Mouse (Mus musculus) embryo, embryonic 11.5 days (tissue): ENCODE measurements around the gene Slc19a3.
A peak's percentile ranks its signal among the peaks of the same experiment; 100 is the strongest.
"Not testable (repeated sequence)": the region's sequence is repeated elsewhere in the genome, so short reads cannot be mapped to it uniquely, and the experiment has no call there.

Experiments used
- DNase-seq: peaks from one replicate; pipeline ENCODE4 v3.0.0-alpha.2; 2012; ENCODE audit warnings: low read depth, low spot score

Gene Slc19a3

DNA sequence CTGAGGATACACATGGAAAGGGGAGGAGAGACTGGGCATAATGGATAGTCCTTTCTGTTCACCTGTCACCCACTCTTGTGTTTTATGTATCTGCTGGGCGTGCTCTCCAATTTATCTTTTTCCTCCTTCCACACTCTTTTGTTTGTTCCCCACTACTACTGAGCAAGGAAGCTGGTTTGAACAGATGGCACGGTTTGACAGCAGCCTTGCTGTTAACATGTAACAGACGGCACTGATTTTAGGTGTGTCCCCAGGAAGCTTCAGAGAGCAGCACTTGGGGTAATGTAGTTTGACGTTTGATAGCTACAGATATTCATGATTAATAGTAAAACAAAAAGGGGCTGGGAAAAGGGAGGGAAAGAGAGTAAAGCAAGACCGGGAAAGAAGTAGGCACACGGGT, 30.8 kb downstream of the Slc19a3 start:
- DNase-seq, result no peak

DNA sequence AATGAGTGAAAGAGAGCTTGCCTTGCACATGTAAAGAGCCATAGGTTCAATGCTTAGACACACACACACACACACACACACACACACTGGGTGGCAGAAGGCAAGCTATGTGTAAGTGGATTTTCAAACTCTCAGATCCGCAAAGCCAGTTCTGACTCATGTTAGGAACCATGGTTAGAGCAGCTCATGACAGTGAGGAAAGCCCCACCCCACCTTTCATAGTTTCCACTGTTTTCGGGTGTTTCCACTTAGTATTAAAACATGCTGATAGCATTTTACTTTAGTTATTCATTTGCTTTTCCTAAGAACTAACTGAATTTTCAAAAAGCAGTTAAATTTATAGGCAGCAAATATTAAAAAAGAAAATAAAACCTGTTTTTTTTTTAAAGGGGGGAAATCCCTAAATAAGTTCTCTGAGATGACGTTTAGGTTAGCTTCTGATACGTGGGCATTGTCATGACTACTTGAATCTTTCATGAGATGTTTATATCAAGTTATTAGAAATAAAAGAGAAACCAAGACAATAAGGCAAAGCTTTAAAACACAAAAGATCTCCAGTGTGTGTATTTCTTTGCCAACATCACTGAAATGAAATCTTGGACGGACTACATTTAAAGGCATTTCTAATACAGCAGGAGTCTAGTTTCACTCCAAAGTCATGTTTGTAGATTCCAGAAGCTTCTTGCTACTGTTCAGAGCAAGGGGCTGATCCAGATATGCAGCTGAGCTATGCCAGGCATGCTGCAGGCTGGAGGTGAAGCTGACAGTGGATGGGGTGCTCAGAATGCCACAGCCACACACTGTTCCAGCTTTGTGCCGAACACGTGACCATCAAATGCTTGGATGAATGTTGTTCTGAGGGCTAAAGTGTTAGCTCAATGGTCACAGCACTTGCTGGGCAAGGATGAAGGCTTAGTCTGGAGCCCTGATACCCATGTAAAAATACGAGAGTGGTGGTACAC, 31.7 kb downstream of the Slc19a3 start:
- no peak for DNase-seq

DNA sequence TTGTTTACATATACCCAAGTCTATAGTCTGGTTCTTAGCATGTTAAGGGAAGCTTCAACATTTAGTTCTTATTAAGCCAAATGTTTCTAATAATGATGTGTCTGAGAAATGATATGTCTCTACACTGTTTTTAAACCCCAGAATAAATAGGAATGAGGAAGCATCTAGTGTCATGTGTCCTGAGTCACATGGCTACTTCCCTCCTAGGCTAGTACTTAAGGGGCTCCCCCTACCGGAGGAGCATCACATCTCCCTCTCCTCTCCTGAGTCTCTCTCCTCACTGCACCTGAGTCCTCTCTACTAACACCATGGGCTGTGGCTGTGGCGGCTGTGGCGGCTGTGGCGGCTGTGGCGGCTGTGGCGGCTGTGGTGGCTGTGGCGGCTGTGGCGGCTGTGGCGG, 37.9 kb downstream of the Slc19a3 start, which contains the start of gene Gm47959:
Gene Gm47959, plus strand, starts transcription at position 243 of the 400 bp plus-strand sequence.
- DNase-seq, result not testable (repeated sequence)

DNA sequence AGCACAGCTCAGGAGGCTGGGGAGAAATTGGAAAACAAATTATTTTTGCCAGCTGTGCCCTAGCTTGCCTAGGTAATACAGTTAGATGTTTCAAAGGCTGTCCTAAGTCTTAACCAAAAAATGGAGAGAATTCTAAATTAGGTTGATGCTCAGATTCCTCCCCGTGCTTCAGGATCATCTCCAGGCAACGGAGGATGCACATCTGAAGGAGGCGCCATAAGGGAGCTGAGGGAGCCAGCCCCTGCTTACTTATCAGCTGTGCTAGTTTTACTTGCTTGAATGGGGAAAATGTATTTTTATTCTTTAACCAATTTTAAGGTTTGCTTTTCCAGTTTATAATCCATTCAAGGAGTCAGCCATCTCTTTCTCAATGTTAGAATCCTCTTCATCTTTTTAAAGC, 44.3 kb downstream of the Slc19a3 start:
- no peak for DNase-seq

DNA sequence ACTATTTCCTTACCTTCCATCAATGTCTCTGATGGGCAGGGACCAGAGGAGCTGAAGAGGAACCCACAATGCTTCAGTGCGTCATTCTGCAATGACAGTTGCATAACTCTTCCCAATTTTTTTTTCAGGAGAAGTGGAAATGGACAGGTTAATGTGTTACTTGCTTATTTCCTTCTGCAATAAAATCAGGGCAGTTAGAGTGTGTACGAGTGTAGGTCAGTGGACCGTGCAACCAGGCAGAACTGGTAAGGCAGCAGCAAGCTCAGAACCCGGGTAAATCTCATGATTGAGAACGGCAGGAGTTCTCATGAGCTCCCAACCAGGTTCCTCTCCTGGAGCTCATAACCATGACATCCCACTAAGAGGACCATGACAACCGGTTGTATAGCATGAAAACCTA, 46.2 kb downstream of the Slc19a3 start:
- DNase-seq, result no peak

DNA sequence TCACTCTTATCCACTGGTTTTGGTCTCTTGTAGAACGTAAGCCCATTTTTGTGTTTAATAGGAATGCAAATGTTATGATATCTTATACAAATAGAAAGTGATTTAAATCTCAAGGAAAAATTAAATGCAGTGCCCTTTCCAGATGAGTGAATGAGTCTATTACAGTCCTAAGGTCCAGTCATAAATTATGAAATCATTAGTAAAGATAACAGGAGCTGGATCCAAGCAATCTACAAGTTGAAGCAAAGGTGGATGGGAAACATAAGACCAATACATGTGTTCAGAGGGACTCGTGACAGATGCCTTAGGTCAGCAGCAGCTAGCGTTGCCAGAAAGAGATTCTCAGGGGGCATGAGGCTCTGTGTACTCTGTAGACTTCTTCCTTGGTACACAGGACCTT, 46.7 kb downstream of the Slc19a3 start:
- DNase-seq, result no peak

DNA sequence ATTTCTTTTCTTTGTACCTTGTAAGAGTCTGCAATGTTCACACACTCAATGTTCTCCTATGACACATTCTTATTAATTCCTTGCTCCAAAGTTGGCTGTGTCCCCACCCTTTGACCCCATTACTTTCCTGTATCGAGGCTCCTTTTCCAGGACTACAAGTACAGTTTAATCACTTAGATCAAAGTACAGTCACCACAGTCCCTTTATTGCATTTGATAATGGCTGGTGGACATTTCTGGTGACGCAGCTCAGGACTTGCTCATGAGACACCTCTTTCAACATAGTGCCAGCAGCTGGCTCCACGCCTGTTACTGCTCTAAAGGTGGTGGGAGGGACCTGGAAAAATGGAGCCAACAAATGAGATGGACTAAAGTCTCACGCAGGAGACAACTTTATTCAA, 47.2 kb downstream of the Slc19a3 start:
- DNase-seq, result no peak

DNA sequence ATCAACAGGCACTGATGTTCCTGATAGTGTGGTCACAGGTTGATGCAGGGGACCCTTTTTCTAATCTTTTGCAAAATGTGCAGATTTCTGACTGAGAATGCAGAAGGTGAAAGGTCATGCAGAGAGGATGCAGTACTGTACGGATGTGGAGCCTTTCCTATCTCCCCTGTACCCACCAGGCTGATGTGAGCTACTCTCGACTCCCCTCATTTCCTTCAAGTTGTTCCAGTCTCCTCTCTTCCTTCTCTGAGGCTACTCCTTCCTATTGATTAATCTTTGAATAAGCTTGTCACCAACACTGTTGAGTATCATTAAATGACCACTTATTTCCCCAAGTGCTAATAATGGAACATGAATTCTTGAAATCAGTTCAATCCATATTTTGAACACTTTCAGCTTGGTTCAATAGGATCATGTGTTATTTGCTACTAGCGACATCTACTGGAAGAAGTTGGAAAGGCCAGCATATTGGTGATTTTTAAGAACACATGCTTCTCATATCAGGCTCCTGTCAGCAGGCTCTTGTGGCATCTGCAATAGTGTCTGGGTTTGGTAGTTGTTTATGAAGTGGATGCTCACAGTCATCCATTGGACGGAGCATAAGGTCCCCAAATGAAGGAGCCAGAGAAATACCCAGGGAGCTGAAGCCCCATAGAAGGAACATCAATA, 50.6 kb downstream of the Slc19a3 start:
- peak; percentile 62 for DNase-seq

DNA sequence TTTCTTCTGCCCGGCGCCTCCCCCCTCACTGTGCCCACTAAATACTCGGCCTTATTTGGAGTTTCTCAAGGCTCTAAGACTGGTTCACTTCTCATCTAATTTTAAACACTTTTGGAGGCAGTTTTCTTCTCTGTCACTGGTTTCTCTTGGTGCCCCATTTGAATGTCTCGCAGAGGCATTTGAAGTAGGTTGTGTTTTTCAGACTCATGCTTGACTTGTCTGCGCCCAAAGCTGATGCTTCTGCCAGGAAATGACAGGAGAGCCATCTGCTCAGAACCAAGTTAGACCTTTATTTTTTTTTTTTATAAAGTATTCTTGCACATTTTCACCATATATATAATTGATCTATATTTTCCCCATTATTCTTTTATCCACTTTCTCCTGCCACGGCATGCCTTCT, 51.5 kb downstream of the Slc19a3 start:
- no peak for DNase-seq

DNA sequence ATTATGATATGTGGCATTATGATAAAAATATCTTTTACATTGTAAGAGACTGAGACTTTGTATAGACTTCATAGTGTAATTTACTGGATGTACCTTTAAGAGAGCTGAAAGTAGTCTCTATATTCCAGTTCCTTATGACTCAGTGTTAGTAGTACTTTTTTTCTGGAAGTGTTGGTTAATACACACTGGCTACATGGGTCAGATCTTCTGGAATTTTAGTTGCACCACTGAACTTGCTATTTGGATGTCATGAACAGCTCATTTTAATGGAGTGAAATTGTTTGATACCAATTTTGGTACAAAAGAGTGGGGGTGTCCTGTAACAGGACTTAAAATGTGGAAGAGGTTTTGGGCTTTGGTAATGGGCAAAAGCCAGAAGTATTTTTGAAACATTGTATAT, 60.4 kb downstream of the Slc19a3 start:
- DNase-seq, result no peak

DNA sequence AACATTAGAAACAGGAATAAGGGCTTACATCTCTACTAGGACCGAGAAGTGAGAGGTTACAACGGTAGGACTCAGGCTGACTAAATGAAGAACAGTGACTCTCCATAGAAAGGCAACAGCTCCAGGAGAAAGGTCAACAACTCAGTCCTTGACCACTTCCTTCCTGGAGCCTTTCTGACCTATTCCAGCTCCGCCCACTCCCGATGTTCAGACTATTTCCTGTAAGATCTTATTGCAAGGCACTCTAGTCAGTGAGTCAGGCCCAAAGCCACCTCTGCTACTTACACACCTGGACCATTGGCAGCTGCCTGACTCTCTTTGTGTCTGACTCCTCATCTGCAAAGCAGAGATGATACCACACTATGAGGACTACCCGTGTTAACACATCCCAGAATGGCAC, 62.5 kb downstream of the Slc19a3 start:
- DNase-seq, result no peak

DNA sequence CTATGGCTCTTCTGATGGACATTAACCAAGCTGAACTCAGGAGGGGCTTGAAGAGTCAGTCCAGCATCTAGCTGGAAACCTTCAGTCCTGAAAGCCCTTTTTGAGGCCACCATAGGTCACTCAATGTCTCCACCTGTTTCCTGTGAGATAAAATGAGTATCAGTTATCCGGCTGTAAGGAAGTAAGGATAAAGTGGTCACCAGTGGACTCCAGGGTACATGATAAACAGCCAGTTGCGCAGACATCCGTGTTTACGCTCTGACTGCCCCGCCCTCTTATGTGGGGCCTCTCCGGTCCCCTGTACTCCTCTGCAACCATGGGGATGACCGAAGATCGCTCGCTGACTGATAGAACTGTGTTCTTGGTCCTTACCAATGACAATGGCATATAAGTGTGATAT, 63.9 kb downstream of the Slc19a3 start:
- DNase-seq, result no peak

DNA sequence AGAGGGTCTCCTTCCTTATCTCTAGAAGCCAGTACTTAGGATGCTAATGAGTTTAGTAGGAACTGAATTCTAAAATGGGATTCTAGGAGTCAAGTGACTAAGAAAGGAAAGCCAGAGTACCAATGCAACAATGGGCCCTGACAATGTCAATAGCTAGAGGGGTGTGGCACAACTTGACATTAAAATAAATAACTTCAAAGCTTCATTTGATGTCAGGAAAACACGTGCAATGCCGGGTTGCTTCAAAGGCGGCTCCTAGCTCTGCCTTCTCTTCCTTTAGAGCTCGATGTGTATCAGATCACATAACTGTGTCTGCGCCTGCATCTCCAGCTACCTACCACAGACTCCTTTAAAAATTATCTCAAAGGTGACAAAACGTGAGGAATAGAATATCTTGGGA, 64.3 kb downstream of the Slc19a3 start:
- no peak for DNase-seq

DNA sequence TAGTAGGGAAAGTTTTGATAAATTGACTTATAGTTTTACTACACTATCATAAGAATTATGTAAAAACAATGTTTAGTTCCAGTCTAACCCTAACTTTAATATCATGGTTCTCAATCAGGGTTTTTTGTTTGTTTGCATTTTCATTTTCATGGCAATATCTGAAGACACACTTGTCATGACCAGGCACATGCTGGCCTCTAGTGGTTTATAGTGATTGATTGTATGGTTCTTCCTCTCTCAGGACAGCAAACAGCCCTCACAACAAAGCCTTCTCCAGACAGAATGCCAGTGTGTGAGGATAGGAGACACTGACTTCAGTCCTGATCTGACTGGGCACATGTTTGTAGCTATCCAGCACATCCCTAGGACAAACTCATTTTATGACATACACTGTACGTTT, 65.0 kb downstream of the Slc19a3 start:
- no peak for DNase-seq

DNA sequence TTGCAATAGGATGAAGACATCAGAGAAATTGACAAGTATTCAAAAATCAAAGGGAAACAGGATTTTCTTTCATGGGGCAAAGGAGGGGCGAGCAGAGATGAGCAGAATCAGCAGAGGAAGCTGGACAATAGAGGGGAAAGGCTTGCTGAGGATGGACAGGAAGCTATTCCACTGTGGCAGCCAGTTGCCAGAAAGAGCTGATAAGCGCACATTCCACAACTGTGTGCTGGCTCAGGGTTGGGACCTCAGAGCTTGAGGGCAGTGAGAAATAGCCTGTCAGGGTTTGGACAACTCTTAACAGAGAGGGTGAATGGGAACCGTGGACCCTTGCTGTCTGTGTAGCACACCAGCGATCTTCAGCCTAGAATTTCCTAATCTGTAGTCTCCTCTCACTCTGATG, 66.2 kb downstream of the Slc19a3 start:
- no peak for DNase-seq

DNA sequence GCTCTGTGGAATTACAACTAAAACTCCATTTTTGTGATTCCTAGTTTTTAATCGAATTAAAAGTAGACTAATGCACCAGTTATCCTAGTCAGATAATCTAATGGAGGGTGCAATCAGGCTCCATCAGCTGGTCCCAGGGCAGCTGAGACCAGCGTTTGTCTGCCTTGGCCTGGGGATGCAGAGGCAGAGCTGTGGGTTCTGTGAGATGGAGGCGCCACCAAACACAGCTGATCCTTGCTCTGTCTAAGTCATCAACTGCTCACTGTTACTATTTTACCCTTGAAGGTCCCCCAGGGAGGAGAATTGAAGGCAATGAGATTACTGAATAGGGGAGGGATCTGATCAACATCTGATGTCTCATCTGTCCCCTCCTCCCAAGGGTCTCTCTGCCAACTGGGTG, 71.8 kb downstream of the Slc19a3 start:
- no peak for DNase-seq
